Mouse (Mus musculus): ENCODE data around the gene Foxp1. TPM values are rescaled to one million over a fixed set of nuclear protein-coding genes. Genes with fewer than 3 reads are reported as not detected.

Gene Foxp1
- polyA plus RNA-seq, 1 experiment: 129 TPM

DNA sequence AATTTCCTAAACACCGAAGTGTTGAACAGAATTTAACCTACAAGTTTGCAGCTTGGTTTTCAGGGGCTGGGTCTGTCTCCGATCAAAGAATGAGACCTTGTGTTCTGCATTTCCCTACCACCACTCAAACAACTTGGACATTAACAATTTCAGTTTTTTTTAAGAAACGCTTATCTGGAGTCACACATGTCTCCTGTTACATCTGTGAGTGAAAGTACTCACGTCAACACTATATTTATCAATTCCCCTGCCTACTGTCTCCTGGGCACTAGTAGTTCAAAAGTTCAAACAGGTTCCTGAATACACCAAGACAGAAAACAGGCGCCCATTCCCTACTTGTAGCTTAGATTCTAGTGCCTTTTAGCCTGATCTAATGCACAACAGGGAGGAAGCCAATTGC lies 172.4 kb downstream of the Foxp1 start:
- H3K27ac ChIP-seq (ENCODE audit: control insufficient read depth, insufficient read depth, low read length): no peak overlapping the region
- H3K4me3 ChIP-seq (ENCODE audit: control insufficient read depth, insufficient read depth, low read length): no peak overlapping the region
- no peaks in the 10 kb centered on the region for H3K4me1 ChIP-seq (replicated peaks; ENCODE audit: control insufficient read depth, insufficient read depth, low read length)
- no peaks in the 10 kb centered on the region for H3K27me3 ChIP-seq (ENCODE audit: control insufficient read depth, insufficient read depth, low read length)
- TF ChIP-seq POLR2A (IDR thresholded peaks at IDR 0.05; ENCODE audit: control insufficient read depth, extremely low read depth, insufficient read depth, low read length, poor library complexity) (no peak), CTCF (IDR thresholded peaks at IDR 0.05; ENCODE audit: borderline replicate concordance, control insufficient read depth, extremely low read depth, insufficient read depth, low read length, poor library complexity) (no peak)
- DNase-seq: no peak
- no peaks in the 10 kb centered on the region for H3K36me3 ChIP-seq (ENCODE audit: control insufficient read depth, insufficient read depth, low read length)
- WGBS: 95% methylated on average over 5 of the region's 5 CpGs

DNA sequence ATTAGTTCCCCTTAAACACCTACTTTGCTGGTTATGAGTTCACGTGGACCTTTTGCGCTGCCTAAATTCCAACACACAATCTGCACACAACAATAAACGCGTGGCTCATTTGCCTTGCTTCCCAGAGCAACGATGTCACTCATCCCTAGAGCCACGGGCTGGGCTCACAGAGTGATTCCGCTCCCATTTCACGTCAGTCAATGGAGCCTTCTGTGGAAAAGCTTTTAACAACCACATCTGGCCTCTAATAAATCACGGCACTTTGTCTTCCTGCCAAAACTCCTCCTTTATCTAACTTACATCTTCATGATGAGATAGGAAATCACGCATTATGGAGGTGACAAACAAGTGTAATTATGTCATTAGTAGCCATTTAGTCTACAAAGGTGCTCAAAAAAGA lies 174.7 kb downstream of the Foxp1 start:
- no peaks in the 10 kb centered on the region for H3K36me3 ChIP-seq (ENCODE audit: control insufficient read depth, insufficient read depth, low read length)
- TF ChIP-seq CTCF (IDR thresholded peaks at IDR 0.05; ENCODE audit: borderline replicate concordance, control insufficient read depth, extremely low read depth, insufficient read depth, low read length, poor library complexity): no peak
- no peak for TF ChIP-seq POLR2A (IDR thresholded peaks at IDR 0.05; ENCODE audit: control insufficient read depth, extremely low read depth, insufficient read depth, low read length, poor library complexity)
- DNase-seq: no peak
- no peaks in the 10 kb centered on the region for H3K4me1 ChIP-seq (replicated peaks; ENCODE audit: control insufficient read depth, insufficient read depth, low read length)
- no peaks in the 10 kb centered on the region for H3K27me3 ChIP-seq (ENCODE audit: control insufficient read depth, insufficient read depth, low read length)
- H3K27ac ChIP-seq (ENCODE audit: control insufficient read depth, insufficient read depth, low read length): no peak overlapping the region
- no peak overlapping the region for H3K4me3 ChIP-seq (ENCODE audit: control insufficient read depth, insufficient read depth, low read length)
- 90% methylated on average over 10 of the region's 10 CpGs for WGBS

DNA sequence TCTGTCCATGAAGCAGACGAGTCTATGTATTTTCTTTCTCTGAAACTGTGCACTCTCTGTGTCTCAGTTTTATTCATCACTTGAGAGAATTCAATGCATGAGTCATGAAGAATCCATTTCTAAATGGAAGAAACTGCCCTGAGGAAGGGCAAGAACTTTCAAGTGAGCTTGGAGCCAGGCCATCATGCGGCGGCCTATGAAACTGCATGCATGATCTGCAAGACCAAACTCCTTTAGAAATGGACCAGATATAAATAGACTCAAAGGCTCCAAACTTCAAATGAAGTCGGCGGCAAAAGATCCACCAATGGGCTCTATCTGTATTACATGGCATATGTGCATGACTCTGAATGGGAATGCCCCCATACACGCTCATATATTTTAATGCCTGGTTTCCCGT lies 177.6 kb downstream of the Foxp1 start:
- no peaks in the 10 kb centered on the region for H3K36me3 ChIP-seq (ENCODE audit: control insufficient read depth, insufficient read depth, low read length)
- H3K27me3 ChIP-seq (ENCODE audit: control insufficient read depth, insufficient read depth, low read length): no peaks in the 10 kb centered on the region
- TF ChIP-seq CTCF (IDR thresholded peaks at IDR 0.05; ENCODE audit: borderline replicate concordance, control insufficient read depth, extremely low read depth, insufficient read depth, low read length, poor library complexity) (no peak), POLR2A (IDR thresholded peaks at IDR 0.05; ENCODE audit: control insufficient read depth, extremely low read depth, insufficient read depth, low read length, poor library complexity) (no peak)
- no peak overlapping the region for H3K4me3 ChIP-seq (ENCODE audit: control insufficient read depth, insufficient read depth, low read length)
- no peak for DNase-seq
- no peak overlapping the region for H3K27ac ChIP-seq (ENCODE audit: control insufficient read depth, insufficient read depth, low read length)
- no peaks in the 10 kb centered on the region for H3K4me1 ChIP-seq (replicated peaks; ENCODE audit: control insufficient read depth, insufficient read depth, low read length)
- WGBS: 98% methylated on average over 7 of the region's 7 CpGs

DNA sequence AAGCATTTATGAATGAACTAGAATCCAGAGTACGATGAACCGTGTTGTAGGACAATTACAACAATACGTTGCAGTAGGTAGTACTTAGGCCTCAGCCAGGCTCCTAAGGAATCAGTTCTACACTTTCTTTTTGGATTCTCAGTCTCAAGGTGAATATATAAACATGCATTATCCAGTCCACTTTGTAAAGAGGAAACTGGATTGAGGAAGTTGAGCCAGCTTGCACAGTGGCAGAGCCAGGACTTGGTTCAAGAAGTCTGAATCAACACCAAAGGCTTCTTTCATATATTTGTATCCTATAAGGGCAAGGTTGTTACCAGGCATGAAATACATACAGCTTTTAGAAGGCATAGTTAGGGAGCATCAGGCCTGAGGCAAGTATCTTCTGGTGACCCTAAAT lies 178.2 kb downstream of the Foxp1 start:
- Histone ChIP-seq H3K36me3 (ENCODE audit: control insufficient read depth, insufficient read depth, low read length) (no peaks in the 10 kb centered on the region), H3K27me3 (ENCODE audit: control insufficient read depth, insufficient read depth, low read length) (no peaks in the 10 kb centered on the region), H3K27ac (ENCODE audit: control insufficient read depth, insufficient read depth, low read length) (no peak overlapping the region), H3K4me1 (replicated peaks; ENCODE audit: control insufficient read depth, insufficient read depth, low read length) (peaks cover 3% of the 10 kb centered on the region), H3K4me3 (ENCODE audit: control insufficient read depth, insufficient read depth, low read length) (no peak overlapping the region)
- DNase-seq: no peak
- WGBS: 99% methylated on average over 3 of the region's 3 CpGs
- no peak for TF ChIP-seq CTCF (IDR thresholded peaks at IDR 0.05; ENCODE audit: borderline replicate concordance, control insufficient read depth, extremely low read depth, insufficient read depth, low read length, poor library complexity)
- TF ChIP-seq POLR2A (IDR thresholded peaks at IDR 0.05; ENCODE audit: control insufficient read depth, extremely low read depth, insufficient read depth, low read length, poor library complexity): no peak

DNA sequence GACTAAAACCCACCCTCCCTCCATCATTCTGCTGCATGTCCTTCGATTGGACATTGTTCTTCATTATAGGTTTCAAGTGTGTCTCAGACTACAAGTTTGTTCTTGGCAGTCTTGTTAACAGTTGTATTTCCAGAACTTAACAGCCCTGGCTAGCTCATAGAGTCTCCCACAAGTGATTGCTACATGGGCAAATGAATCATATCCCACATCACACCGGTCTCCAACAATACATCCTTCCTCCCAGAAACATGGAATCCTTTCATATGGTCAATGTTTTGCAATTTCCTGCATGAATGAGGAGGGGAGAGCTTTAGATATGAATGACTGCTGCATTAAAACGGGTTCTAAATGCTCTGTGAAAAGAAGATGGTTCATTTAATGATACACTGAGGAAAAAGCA lies 178.7 kb downstream of the Foxp1 start:
- TF ChIP-seq CTCF (IDR thresholded peaks at IDR 0.05; ENCODE audit: borderline replicate concordance, control insufficient read depth, extremely low read depth, insufficient read depth, low read length, poor library complexity) (no peak), POLR2A (IDR thresholded peaks at IDR 0.05; ENCODE audit: control insufficient read depth, extremely low read depth, insufficient read depth, low read length, poor library complexity) (no peak)
- H3K4me1 ChIP-seq (replicated peaks; ENCODE audit: control insufficient read depth, insufficient read depth, low read length): peaks cover 7% of the 10 kb centered on the region
- no peak overlapping the region for H3K4me3 ChIP-seq (ENCODE audit: control insufficient read depth, insufficient read depth, low read length)
- H3K27me3 ChIP-seq (ENCODE audit: control insufficient read depth, insufficient read depth, low read length): no peaks in the 10 kb centered on the region
- WGBS: 96% methylated on average over 3 of the region's 3 CpGs
- H3K36me3 ChIP-seq (ENCODE audit: control insufficient read depth, insufficient read depth, low read length): no peaks in the 10 kb centered on the region
- no peak overlapping the region for H3K27ac ChIP-seq (ENCODE audit: control insufficient read depth, insufficient read depth, low read length)
- DNase-seq: no peak

DNA sequence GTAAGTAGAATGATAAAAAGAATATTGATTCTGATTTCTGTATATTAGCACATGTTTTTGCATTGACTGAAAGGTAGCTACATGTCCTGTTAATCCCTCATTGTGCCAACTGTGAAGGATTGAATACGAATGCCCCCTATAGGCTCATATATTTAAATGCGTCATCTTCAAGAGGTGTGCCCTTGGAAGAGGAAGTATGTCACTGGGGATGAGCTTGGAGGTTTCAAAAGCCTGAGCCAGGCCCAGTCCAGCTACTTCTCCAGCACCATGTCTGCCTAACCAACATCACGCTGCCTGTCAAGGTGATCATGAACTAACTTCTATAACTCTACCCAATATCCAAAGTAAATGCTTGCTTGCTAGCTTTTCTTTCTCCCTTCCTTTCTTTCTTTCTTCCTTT lies 180.1 kb downstream of the Foxp1 start:
- H3K27ac ChIP-seq (ENCODE audit: control insufficient read depth, insufficient read depth, low read length): no peak overlapping the region
- no peak overlapping the region for H3K4me3 ChIP-seq (ENCODE audit: control insufficient read depth, insufficient read depth, low read length)
- H3K36me3 ChIP-seq (ENCODE audit: control insufficient read depth, insufficient read depth, low read length): no peaks in the 10 kb centered on the region
- no peak for TF ChIP-seq CTCF (IDR thresholded peaks at IDR 0.05; ENCODE audit: borderline replicate concordance, control insufficient read depth, extremely low read depth, insufficient read depth, low read length, poor library complexity)
- 82% methylated on average over 3 of the region's 3 CpGs for WGBS
- DNase-seq: no peak
- peaks cover 18% of the 10 kb centered on the region for H3K4me1 ChIP-seq (replicated peaks; ENCODE audit: control insufficient read depth, insufficient read depth, low read length)
- H3K27me3 ChIP-seq (ENCODE audit: control insufficient read depth, insufficient read depth, low read length): no peaks in the 10 kb centered on the region

DNA sequence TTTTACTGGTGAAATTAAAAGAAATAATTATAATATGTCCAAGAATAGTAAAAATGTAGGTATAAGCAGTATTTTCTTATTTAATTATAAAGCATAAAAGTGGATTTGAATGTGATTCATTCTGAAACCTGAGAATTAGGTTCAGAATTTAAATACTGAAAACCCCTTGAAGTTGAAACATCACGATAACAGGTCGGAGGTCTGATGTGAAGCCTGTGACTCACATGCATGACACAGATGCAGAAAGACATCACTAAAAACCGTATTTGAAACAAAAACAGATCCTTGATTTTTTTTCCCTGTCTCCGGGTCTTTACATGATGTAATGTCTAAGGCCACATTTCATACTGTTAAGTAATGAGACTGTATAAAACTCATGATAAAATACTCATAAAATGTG lies 181.6 kb downstream of the Foxp1 start:
- no peak for DNase-seq
- Histone ChIP-seq H3K4me1 (replicated peaks; ENCODE audit: control insufficient read depth, insufficient read depth, low read length) (peaks cover 18% of the 10 kb centered on the region), H3K4me3 (ENCODE audit: control insufficient read depth, insufficient read depth, low read length) (no peak overlapping the region), H3K36me3 (ENCODE audit: control insufficient read depth, insufficient read depth, low read length) (no peaks in the 10 kb centered on the region), H3K27ac (ENCODE audit: control insufficient read depth, insufficient read depth, low read length) (no peak overlapping the region), H3K27me3 (ENCODE audit: control insufficient read depth, insufficient read depth, low read length) (no peaks in the 10 kb centered on the region)
- WGBS: 96% methylated on average over 4 of the region's 4 CpGs
- TF ChIP-seq POLR2A (IDR thresholded peaks at IDR 0.05; ENCODE audit: control insufficient read depth, extremely low read depth, insufficient read depth, low read length, poor library complexity): no peak
- TF ChIP-seq CTCF (IDR thresholded peaks at IDR 0.05; ENCODE audit: borderline replicate concordance, control insufficient read depth, extremely low read depth, insufficient read depth, low read length, poor library complexity): no peak
